Mouse (Mus musculus) kidney, postnatal 0 days (tissue): ENCODE measurements at regions not wholly inside any gene's neighbourhood (a gene's known extent, or its start where the extent isn't known, plus 50 kb on each side); places are given as distances from the start of the nearest gene placed in this dataset.

Source experiments
- ATAC-seq: fragments of 200-750 bp; cut with Nextera tagmentation; replicated peaks from 2 replicates; pipeline ENCODE4 v1.8.0; 2017; ENCODE audit warnings: low read depth, moderate number of reproducible peaks, moderate TSS enrichment, moderate library complexity; ENCODE audit not compliant: low FRiP score
- DNase-seq: peaks from one replicate; pipeline ENCODE4 v3.0.0-alpha.2; 2016; ENCODE audit warnings: low spot score
- H3K27ac ChIP-seq: fragments of 300-500 bp; sonication (generic); 2 replicates; pipeline ENCODE4 v1.5.1; 2014; ENCODE audit warnings: mild to moderate bottlenecking
- H3K27me3 ChIP-seq: fragments of 300-500 bp; sonication (generic); 2 replicates; pipeline ENCODE4 v1.6.1; 2014; ENCODE audit warnings: low read length, mixed read lengths; ENCODE audit not compliant: insufficient read depth
- H3K36me3 ChIP-seq: fragments of 300-500 bp; sonication (generic); 2 replicates; pipeline ENCODE4 v1.6.1; 2014; ENCODE audit warnings: low read length, mixed read lengths; ENCODE audit not compliant: insufficient read depth
- H3K4me1 ChIP-seq: fragments of 300-500 bp; sonication (generic); replicated peaks from 2 replicates; pipeline ENCODE4 v1.6.1; 2014; ENCODE audit warnings: antibody characterized with exemption, low read length, mixed read lengths; ENCODE audit not compliant: insufficient read depth
- H3K4me2 ChIP-seq: fragments of 300-500 bp; sonication (generic); 2 replicates; pipeline ENCODE4 v1.6.1; 2014; ENCODE audit warnings: mild to moderate bottlenecking, low read length, moderate library complexity, mixed read lengths
- H3K4me3 ChIP-seq: fragments of 300-500 bp; sonication (generic); replicated peaks from 2 replicates; pipeline ENCODE4 v1.5.1; 2014; ENCODE audit warnings: low read depth, low read length
- H3K9ac ChIP-seq: fragments of 300-500 bp; sonication (generic); 2 replicates; pipeline ENCODE4 v1.6.1; 2014; ENCODE audit warnings: low read depth, low read length
- H3K9me3 ChIP-seq: fragments of 300-500 bp; sonication (generic); replicated peaks from 2 replicates; pipeline ENCODE4 v1.6.1; 2016; ENCODE audit warnings: low read length, inconsistent platforms, mixed read lengths
- CTCF ChIP-seq: IDR thresholded peaks from 2 replicates; pipeline ENCODE4 v1.5.1; 2016; ENCODE audit warnings: antibody characterized with exemption, low read depth, mild to moderate bottlenecking, moderate library complexity
- WGBS: fragments of 180-500 bp; shearing (Covaris S2); extraction: QIAGEN DNeasy Blood & Tissue Kit; methylation state at CpG from one replicate; pipeline ENCODE4 v1.1.7; 2014; 5-methylcytosine and 5-hydroxymethylcytosine counted together

GRCm38 (mm10) chr2:147791434-147791833, 255.3 kb downstream of the Foxa2 start:
- Histone ChIP-seq H3K4me3 (no peak overlapping the region), H3K4me1 (no peaks in the 10 kb centered on the region), H3K27ac (no peak overlapping the region), H3K27me3 (no peaks in the 10 kb centered on the region), H3K9me3 (no peaks in the 10 kb centered on the region), H3K4me2 (no peak overlapping the region), H3K36me3 (no peaks in the 10 kb centered on the region), H3K9ac (no peak overlapping the region)
- WGBS = 59% methylated on average over 8 of the region's 8 CpGs
- ATAC-seq (no peak), DNase-seq (no peak)
- TF ChIP-seq CTCF = no peak

DNA sequence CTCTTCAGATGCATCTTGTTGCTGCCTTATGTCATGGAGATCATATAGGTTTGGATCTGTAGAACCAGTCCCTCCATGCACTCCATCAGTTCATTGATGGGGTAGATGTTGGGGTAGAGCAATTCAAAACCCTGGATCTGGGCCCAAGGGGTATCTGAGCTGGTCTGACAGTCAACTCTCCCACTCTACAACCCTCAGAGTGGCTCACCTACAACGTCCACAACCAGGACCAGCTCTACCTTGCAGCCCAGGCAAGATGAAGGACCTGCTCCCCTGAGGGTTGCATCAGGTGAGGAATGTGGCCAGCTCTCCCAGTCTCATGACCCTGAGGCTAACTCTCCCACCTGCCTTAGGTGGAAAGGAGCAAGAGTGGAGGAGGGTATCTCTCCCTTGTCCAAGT, 256.9 kb downstream of the Foxa2 start:
- no peak for ATAC-seq
- Histone ChIP-seq H3K9me3 (no peaks in the 10 kb centered on the region), H3K27ac (no peak overlapping the region), H3K9ac (no peak overlapping the region), H3K4me2 (no peak overlapping the region), H3K36me3 (no peaks in the 10 kb centered on the region), H3K4me1 (no peaks in the 10 kb centered on the region), H3K4me3 (no peak overlapping the region), H3K27me3 (no peaks in the 10 kb centered on the region)
- TF ChIP-seq CTCF = no peak
- WGBS = 74% methylated on average over 1 of the region's 1 CpGs
- DNase-seq = no peak

DNA sequence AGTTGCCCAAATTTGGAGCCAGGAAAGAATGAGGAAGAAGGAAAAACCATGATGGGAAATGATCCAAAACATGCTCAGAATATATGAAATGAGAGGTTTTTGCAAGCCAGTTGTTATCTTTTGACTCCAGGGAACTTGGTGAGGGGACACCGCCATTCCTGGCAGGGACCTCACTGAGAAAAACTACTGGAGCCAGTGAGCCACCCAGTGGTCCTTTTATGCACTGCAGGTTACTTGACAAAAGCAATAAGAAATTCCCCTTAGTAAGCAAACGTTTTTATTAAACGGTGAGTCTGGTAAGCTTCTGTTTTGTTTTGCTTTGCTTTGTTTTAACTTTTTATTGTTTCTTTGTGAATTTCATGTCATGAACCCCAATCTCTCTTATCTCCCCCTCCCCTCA, 257.5 kb downstream of the Foxa2 start:
- H3K36me3 ChIP-seq = no peaks in the 10 kb centered on the region
- peak; percentile 74 for DNase-seq
- WGBS = 6% methylated on average over 3 of the region's 3 CpGs

DNA sequence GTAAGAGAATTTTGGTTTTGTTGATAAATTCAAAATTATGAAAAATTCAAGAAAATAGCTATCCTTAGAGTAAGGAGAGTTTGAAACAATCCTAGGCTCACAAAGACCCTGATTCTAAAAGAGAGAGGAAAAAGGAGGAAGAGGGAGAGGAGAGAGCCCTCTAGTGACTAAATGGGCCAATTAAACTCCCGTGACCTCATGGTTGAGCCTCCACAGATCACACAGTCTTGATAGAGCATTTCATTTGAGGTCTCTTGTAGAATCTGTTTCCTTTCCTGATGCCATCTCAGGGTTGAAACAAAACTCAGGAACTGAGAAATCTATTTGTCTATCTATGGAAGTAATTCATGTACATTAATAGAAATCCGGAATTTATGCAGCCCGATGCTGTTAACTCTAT, 258.8 kb downstream of the Foxa2 start:
- Histone ChIP-seq H3K36me3 (no peaks in the 10 kb centered on the region), H3K9me3 (no peaks in the 10 kb centered on the region), H3K27ac (no peak overlapping the region), H3K4me3 (no peak overlapping the region), H3K4me1 (no peaks in the 10 kb centered on the region), H3K4me2 (no peak overlapping the region), H3K9ac (no peak overlapping the region), H3K27me3 (no peaks in the 10 kb centered on the region)
- DNase-seq (peak; percentile 32), ATAC-seq (no peak)
- WGBS = 67% methylated on average over 3 of the region's 3 CpGs
- peak; percentile 52 for TF ChIP-seq CTCF

More for the DNA sequence above, 257.5 kb downstream of the Foxa2 start:
- Histone ChIP-seq H3K27ac (no peak overlapping the region), H3K4me1 (no peaks in the 10 kb centered on the region), H3K9me3 (no peaks in the 10 kb centered on the region), H3K27me3 (no peaks in the 10 kb centered on the region), H3K9ac (no peak overlapping the region), H3K4me3 (no peak overlapping the region), H3K4me2 (no peak overlapping the region)
- peak; percentile 79 for TF ChIP-seq CTCF
- ATAC-seq = no peak

DNA sequence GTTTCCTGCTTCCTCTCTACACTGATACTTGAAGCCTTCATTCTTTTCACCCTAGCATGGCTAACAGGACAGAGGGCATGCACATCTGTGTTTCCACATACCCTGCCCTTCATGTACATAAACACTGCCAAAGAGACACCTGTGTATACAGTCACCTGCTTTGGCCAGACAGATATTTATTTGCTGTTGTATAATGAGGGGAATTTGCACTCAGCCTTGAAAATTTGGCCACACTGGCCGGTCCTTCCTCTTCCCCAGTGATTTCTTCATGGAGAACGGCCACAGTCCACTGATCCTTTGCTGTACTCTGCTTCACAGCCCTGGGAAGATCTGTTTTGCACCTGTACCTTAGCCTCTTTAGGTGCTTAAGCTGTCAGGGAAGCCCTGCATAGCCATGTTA, 264.3 kb downstream of the Foxa2 start:
- no peak for TF ChIP-seq CTCF
- no peaks in the 10 kb centered on the region for H3K36me3 ChIP-seq
- ATAC-seq = no peak
- H3K9ac ChIP-seq = no peak overlapping the region
- H3K9me3 ChIP-seq = no peaks in the 10 kb centered on the region
- no peaks in the 10 kb centered on the region for H3K4me1 ChIP-seq
- no peak for DNase-seq
- H3K27ac ChIP-seq = no peak overlapping the region
- no peak overlapping the region for H3K4me3 ChIP-seq
- WGBS = 33% methylated on average over 2 of the region's 2 CpGs
- H3K4me2 ChIP-seq = no peak overlapping the region
- H3K27me3 ChIP-seq = no peaks in the 10 kb centered on the region

DNA sequence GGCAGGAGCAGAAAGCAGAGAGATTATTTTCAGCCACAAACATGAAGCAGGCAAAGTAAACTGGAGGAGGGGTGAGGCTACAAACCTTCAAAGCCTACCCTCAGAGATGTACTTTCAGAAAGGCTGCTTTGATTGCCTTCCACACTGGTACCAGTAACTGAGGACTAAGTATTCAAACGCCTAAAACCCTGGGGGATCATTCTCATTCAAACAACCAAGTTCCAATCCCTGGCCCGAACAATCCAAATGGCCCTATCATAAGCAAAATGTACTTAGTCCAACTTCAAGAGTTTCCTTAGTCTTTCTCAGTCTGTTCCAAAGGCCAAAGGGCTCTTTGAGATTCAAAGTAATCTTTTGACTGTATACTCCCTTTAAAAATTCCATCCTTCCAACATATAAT, 270.5 kb downstream of the Foxa2 start:
- H3K4me3 ChIP-seq = no peak overlapping the region
- H3K27ac ChIP-seq = no peak overlapping the region
- H3K4me2 ChIP-seq = no peak overlapping the region
- TF ChIP-seq CTCF = no peak
- ATAC-seq (no peak), DNase-seq (no peak)
- H3K9ac ChIP-seq = no peak overlapping the region
- H3K4me1 ChIP-seq = no peaks in the 10 kb centered on the region
- WGBS = 51% methylated on average over 2 of the region's 2 CpGs
- no peaks in the 10 kb centered on the region for H3K36me3 ChIP-seq
- H3K27me3 ChIP-seq = no peaks in the 10 kb centered on the region
- no peaks in the 10 kb centered on the region for H3K9me3 ChIP-seq

GRCm38 (mm10) chr2:147772579-147772978, 274.2 kb downstream of the Foxa2 start:
- no peak overlapping the region for H3K9ac ChIP-seq
- no peak overlapping the region for H3K4me3 ChIP-seq
- DNase-seq = no peak
- no peaks in the 10 kb centered on the region for H3K9me3 ChIP-seq
- WGBS = 20% methylated on average over 1 of the region's 1 CpGs
- no peaks in the 10 kb centered on the region for H3K36me3 ChIP-seq
- H3K4me1 ChIP-seq = no peaks in the 10 kb centered on the region
- no peaks in the 10 kb centered on the region for H3K27me3 ChIP-seq
- H3K4me2 ChIP-seq = no peak overlapping the region
- no peak for TF ChIP-seq CTCF
- ATAC-seq = no peak
- H3K27ac ChIP-seq = no peak overlapping the region
